Mouse (Mus musculus) left cerebral cortex, postnatal 14 days (tissue): ENCODE results near the gene Fbln2. TPM values are rescaled to one million over a fixed set of nuclear protein-coding genes. Genes with fewer than 3 reads are reported as not detected.

Source experiments
- DNase-seq, 2 experiments: peaks; one replicate each; pipeline ENCODE4 v3.0.0; 2021 to 2022; ENCODE audit warnings: low spot score in 2 of 2, mixed read lengths in 1 of 2
- intact Hi-C: fragments of 180-260 bp; cut with DNase I; formaldehyde crosslinking; loops from one replicate; pipeline ENCODE4 v1.15.1; 2025
- total RNA-seq, 2 experiments: library from RNA; stranded (reverse); gene quantifications; 2 replicates each; pipeline ENCODE4 v1.2.3; 2021

The Fbln2 gene
- total RNA-seq, 2 experiments from 2014 or later: 9.6 to 9.9 TPM

DNA sequence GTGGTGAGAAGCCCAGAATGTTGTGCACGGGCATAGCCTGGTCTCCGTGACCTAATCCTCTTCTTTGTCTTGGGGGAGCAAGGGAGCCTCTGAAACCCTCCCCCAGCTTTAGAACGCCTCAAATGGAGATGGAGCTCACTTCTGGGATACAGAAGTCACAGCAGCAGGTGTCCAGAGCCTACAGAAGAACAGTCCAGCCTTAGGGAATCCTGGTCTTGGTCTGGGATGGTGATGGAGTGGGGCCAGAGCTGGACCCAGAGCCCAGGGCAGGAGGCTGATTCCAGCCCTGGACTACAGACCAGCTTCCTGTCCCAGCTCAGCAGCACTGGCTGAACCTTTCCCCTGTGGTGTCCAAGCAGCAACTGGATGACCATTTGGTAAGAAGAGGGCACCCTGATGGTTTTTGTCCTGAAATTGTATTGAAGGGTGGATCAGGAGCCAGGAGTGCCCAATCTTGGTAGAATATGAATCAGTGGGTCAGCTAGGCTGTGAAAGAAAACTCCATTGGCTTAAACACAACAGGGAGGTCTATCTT lies 76.1 kb downstream of the Fbln2 start:
- intact Hi-C loops: loop anchor here (5.0 to 10.0 kb wide), 2 partner anchors 69 to 474 kb away; no protein-coding TSS in a partner anchor
- DNase-seq: no peak

DNA sequence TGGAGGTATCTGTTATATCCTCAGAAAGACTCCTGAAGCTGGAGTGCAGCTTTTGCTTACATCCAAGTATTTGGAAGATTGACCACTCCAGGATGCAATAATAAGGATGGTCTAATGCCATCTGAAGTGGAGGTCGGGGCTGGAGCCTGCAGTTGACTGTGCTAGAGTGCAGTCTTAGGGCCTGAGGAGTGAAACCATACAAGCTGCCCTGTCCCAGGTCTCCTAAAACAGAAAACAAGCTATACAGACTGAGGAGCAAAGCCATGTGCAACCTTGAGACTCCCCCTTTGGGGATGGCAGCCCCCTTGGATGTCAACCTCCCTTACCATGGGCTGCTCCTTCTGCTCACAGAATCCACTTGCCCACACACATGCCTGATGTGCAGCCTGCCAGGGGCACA lies 76.7 kb downstream of the Fbln2 start:
- no peak for DNase-seq
- intact Hi-C loops: loop anchor here (5.0 to 10.0 kb wide), 2 partner anchors 68 to 474 kb away; no protein-coding TSS in a partner anchor

GRCm38 (mm10) chr6:91290937-91291336 lies 78.7 kb downstream of the Fbln2 start:
- DNase-seq: no peak
- intact Hi-C loops: no loop called here

DNA sequence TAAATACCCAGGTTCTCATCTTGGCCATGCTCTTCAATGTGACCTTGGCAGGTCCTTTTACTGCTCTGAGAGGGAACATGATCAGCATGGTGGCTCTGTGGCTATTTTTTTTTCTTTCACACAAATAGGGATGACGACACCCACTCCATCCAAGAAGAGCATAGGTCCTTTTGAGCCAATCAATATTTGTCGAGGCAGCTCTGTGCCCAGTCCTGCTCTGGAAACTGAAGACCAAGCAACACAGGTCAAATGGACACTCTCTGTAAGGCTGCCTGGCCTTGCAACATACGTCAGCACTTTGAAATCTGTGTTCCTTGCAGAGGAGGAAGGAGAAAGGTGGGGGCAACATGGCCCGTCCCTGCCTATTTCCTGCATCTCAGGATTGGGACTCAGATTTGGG lies 83.2 kb downstream of the Fbln2 start:
- intact Hi-C loops: no loop called here

DNA sequence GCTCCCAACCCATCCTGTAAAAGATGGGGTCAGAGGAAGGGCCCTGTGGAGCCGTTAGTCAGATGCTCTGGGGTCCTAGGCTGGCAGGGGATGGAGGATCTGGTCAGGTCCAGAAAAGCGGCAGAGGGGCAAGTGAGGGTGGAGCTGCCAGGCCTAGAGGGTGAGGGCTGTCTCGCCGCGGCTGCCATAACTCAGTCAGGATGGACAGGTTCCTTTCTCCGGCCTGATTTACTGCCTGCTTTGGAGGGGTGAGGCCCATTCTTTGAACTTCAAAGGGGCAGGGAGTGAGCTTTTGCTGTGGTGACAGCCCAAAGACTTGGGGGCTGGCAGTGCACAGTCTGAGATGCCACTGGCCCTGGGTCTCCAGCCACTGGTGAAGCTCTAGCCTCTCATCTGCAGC lies 86.6 kb downstream of the Fbln2 start:
- DNase-seq: no peak
- intact Hi-C loops: no loop called here

More for the DNA sequence above, 83.2 kb downstream of the Fbln2 start:
- DNase-seq: no peak

- no peak for DNase-seq
- intact Hi-C loops: loop anchor here (5.0 kb wide), 1 partner anchor 47 kb away; no protein-coding TSS in a partner anchor
These were observed 87.8 kb downstream of the Fbln2 start for GRCm38 (mm10) chr6:91300079-91300478.

DNA sequence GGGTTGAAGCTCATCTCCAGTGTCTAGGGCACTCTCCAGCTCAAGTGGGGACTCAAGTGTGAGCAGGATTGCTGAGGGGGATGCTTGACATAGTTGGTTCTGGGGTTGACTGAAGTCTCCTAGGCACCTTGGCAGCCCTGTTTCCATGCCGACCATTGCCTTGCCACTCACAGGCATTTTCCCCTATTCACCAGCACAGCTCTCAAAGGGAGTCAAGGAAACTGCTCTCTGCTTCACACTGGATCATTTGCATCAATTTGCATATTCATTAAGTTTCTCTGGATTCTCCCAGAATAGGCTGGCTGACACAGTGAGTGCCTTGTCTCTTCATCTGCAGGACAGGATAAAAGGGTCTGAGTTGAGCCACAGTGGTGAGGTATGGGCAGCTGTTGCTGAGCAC lies 89.6 kb downstream of the Fbln2 start:
- intact Hi-C loops: loop anchor here (5.0 kb wide), 1 partner anchor 45 kb away; no protein-coding TSS in a partner anchor
- peak; percentile 79 to 94 for DNase-seq

DNA sequence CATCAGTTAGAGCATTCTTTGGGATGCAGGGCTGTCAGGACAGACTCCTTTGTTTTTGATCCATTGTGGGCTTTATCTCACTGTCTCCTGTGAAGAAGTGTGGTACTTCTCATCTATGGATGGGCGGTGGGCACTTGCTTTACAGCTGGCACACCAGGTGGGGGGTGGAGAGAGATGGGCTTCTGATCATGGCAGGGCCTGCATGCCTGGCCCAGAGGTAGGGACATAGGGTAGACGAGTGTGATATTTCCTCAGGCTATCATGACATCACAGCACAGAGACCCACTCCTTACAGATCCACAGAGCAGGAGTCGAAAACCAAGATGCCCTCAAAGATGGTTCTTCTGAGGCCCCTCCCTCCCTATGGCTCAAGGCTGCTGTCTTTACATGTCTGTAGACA lies 90.1 kb downstream of the Fbln2 start:
- intact Hi-C loops: loop anchor here (5.0 kb wide), 1 partner anchor 45 kb away; no protein-coding TSS in a partner anchor

DNA sequence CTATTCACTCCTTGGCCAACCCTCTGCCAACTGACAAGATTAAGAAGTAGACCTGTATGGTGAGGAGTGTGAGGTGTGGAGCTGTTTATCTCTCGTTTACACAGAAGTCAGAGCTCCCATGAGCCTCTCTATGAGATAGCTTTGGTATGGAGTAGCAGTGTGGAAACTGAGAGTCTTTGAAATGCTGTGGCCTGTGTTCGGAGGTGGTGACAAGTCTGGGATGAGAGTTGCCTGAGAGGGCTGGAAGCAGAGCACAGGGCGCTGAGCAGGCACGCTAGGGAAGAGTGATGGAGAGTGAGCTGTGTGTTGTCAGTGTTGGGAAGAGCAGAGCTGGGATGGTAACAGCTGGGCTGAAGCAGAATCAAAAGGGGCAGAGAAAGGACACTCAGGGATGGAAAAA lies 91.9 kb downstream of the Fbln2 start:
- intact Hi-C loops: loop anchor here (5.0 kb wide), 1 partner anchor 43 kb away; no protein-coding TSS in a partner anchor
- no peak for DNase-seq

More for the DNA sequence above, 90.1 kb downstream of the Fbln2 start:
- no peak for DNase-seq

DNA sequence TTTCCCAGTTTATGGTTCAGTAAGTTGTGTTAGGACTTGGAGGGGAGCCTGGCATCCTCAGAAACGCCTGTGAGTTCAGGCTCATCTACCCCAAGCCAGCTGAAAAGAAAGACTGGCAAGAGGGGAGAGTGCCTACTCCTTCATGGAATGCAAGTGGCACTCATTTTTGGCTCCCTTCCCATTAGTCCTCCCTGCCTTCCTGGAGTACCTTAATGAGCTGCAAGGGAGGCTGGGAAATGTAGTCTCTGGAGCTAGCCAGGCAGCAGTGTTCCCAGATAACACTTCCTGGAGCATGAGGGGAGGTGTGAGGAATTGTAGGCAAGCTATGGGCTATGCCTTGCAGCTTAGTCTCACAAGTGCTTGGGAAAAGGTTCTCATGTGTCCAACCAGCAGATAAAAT lies 95.7 kb downstream of the Fbln2 start:
- no peak for DNase-seq
- intact Hi-C loops: no loop called here

DNA sequence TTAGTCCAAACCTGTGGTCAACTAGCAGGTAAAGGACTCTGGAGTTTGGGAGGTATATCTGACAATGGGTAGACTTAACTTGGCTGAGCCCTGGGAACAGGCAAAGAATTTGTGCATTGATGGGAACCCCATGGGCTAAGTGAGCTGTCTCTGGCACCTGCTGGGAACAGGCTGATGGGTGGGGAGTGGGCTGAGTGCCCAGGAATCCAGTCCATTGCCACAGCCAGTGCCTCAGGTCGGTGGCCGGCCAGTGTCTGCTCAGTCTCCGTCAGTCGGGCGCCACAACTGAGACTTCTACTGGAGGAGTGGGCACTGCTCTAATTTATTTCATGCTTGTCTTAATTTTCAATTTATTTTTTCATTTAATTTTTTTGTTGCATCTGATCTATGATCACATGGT lies 98.9 kb downstream of the Fbln2 start:
- DNase-seq: no peak
- intact Hi-C loops: no loop called here

- intact Hi-C loops: no loop called here
- DNase-seq: no peak
These were observed 100.2 kb downstream of the Fbln2 start for GRCm38 (mm10) chr6:91312491-91312890.

Other genes starting within 250 kb of the Fbln2 start
- gene Iqsec1, start 223.8 kb upstream of the Fbln2 start, total RNA-seq: 100 to 1,000 TPM; 246 to 274 TPM
- 10 to 100 TPM; 30.0 to 35.0 TPM for gene Nup210, start 95.6 kb upstream of the Fbln2 start, total RNA-seq
- gene Hdac11, start 55.8 kb upstream of the Fbln2 start, total RNA-seq: 100 to 1,000 TPM; 130 to 142 TPM
- gene Wnt7a, start 198.9 kb downstream of the Fbln2 start, total RNA-seq: 10 to 100 TPM; 11.5 to 18.4 TPM